Mouse (Mus musculus) lung, adult 2 months (tissue): Measurements from ENCODE around the gene Kctd2. TPM values are rescaled to one million over a fixed set of nuclear protein-coding genes. Genes with fewer than 3 reads are reported as not detected.

Experiments
- DNase-seq: peaks from one replicate; pipeline ENCODE4 v3.0.0; 2022
- H3K4me1 ChIP-seq: fragments of 200-500 bp; 2 replicates; pipeline ENCODE4 v1.6.1; 2011; ENCODE audit warnings: low read length; ENCODE audit not compliant: control insufficient read depth, insufficient read depth
- H3K4me3 ChIP-seq: fragments of 200-500 bp; replicated peaks from 2 replicates; pipeline ENCODE3; 2011; ENCODE audit warnings: low read depth, mild to moderate bottlenecking, control low read depth, low read length; ENCODE audit errors: extremely low read depth
- CTCF ChIP-seq: fragments of 200-500 bp; IDR thresholded peaks from 2 replicates; pipeline ENCODE4 v1.5.1; 2011; ENCODE audit warnings: mild to moderate bottlenecking, low read length, control low read depth; ENCODE audit not compliant: insufficient read depth
- POLR2A ChIP-seq: fragments of 200-500 bp; IDR thresholded peaks from 2 replicates; pipeline ENCODE4 v1.6.1; 2011; ENCODE audit warnings: low read depth, mild to moderate bottlenecking, control low read depth, low read length, borderline replicate concordance; ENCODE audit errors: extremely low read depth
- WGBS: fragments of 180-500 bp; shearing (Covaris S2); methylation state at CpG from one replicate; pipeline ENCODE4 v1.1.7; 2018; 5-methylcytosine and 5-hydroxymethylcytosine counted together
- polyA plus RNA-seq: library from polyadenylated mRNA; depleted of rRNA; stranded (reverse); fragments of >200 nt; gene quantifications from 2 replicates; pipeline ENCODE4 v1.2.3, GENCODE M21; 2012

Kctd2 gene
- polyA plus RNA-seq, 1 experiment: 36.6 TPM

- 43% methylated on average over 1 of the region's 1 CpGs for WGBS
- Histone ChIP-seq H3K4me3 (no peak overlapping the region), H3K4me1 (peaks cover 9% of the 10 kb centered on the region)
- TF ChIP-seq CTCF (no peak), POLR2A (no peak)
- DNase-seq: no peak
Observed at GRCm38 (mm10) chr11:115421328-115421727, 1.4 kb downstream of the Kctd2 start.

- DNase-seq: no peak
- TF ChIP-seq POLR2A: no peak
- TF ChIP-seq CTCF: no peak
- 86% methylated on average over 16 of the region's 16 CpGs for WGBS
- no peak overlapping the region for H3K4me3 ChIP-seq
- peaks cover 9% of the 10 kb centered on the region for H3K4me1 ChIP-seq
Observed at GRCm38 (mm10) chr11:115421972-115422371, 2.0 kb downstream of the Kctd2 start.

- WGBS: 80% methylated on average over 3 of the region's 3 CpGs
- H3K4me1 ChIP-seq: peaks cover 16% of the 10 kb centered on the region
- TF ChIP-seq CTCF (no peak), POLR2A (no peak)
- no peak overlapping the region for H3K4me3 ChIP-seq
- no peak for DNase-seq
Observed at GRCm38 (mm10) chr11:115423091-115423490, 3.2 kb downstream of the Kctd2 start.

GRCm38 (mm10) chr11:115424666-115425065 is 4.7 kb downstream of the Kctd2 start:
- WGBS: 85% methylated on average over 7 of the region's 7 CpGs

GRCm38 (mm10) chr11:115425671-115426070 is 5.7 kb downstream of the Kctd2 start:
- no peak overlapping the region for H3K4me3 ChIP-seq
- TF ChIP-seq POLR2A: no peak
- TF ChIP-seq CTCF: no peak
- 83% methylated on average over 6 of the region's 6 CpGs for WGBS
- DNase-seq: no peak
- peaks cover 12% of the 10 kb centered on the region for H3K4me1 ChIP-seq

More at GRCm38 (mm10) chr11:115424666-115425065, 4.7 kb downstream of the Kctd2 start:
- DNase-seq: no peak
- H3K4me1 ChIP-seq: peaks cover 12% of the 10 kb centered on the region
- H3K4me3 ChIP-seq: no peak overlapping the region
- no peak for TF ChIP-seq POLR2A
- no peak for TF ChIP-seq CTCF

- WGBS: 23% methylated on average over 20 of the region's 20 CpGs
- DNase-seq: peak; percentile 41
- peak overlapping the region; percentile 35 for H3K4me3 ChIP-seq
Observed at GRCm38 (mm10) chr11:115427482-115428331, 7.8 kb downstream of the Kctd2 start.

GRCm38 (mm10) chr11:115429307-115429706 is 9.4 kb downstream of the Kctd2 start:
- Histone ChIP-seq H3K4me3 (no peak overlapping the region), H3K4me1 (peaks cover 7% of the 10 kb centered on the region)
- WGBS: 77% methylated on average over 7 of the region's 7 CpGs
- no peak for TF ChIP-seq POLR2A
- no peak for TF ChIP-seq CTCF
- no peak for DNase-seq

More at GRCm38 (mm10) chr11:115427482-115428331, 7.8 kb downstream of the Kctd2 start:
- TF ChIP-seq POLR2A (no peak), CTCF (peak; percentile 74)
- H3K4me1 ChIP-seq: peaks cover 7% of the 10 kb centered on the region

- Histone ChIP-seq H3K4me3 (no peak overlapping the region), H3K4me1 (peaks cover 7% of the 10 kb centered on the region)
- DNase-seq: no peak
- no peak for TF ChIP-seq CTCF
- no peak for TF ChIP-seq POLR2A
- 92% methylated on average over 6 of the region's 6 CpGs for WGBS
Observed at GRCm38 (mm10) chr11:115430561-115430960, 10.6 kb downstream of the Kctd2 start.

- Histone ChIP-seq H3K4me1 (peaks cover 3% of the 10 kb centered on the region), H3K4me3 (no peak overlapping the region)
- TF ChIP-seq POLR2A (no peak), CTCF (no peak)
- DNase-seq: no peak
- 56% methylated on average over 4 of the region's 4 CpGs for WGBS
Observed at GRCm38 (mm10) chr11:115432814-115433213, 12.9 kb downstream of the Kctd2 start.

GRCm38 (mm10) chr11:115433342-115433741 is 13.4 kb downstream of the Kctd2 start:
- no peak for TF ChIP-seq POLR2A
- H3K4me3 ChIP-seq: no peak overlapping the region
- no peaks in the 10 kb centered on the region for H3K4me1 ChIP-seq
- WGBS: 77% methylated on average over 6 of the region's 6 CpGs
- DNase-seq: no peak
